Mouse (Mus musculus): Measurements from ENCODE around the gene Clcn5.

The Clcn5 gene

DNA sequence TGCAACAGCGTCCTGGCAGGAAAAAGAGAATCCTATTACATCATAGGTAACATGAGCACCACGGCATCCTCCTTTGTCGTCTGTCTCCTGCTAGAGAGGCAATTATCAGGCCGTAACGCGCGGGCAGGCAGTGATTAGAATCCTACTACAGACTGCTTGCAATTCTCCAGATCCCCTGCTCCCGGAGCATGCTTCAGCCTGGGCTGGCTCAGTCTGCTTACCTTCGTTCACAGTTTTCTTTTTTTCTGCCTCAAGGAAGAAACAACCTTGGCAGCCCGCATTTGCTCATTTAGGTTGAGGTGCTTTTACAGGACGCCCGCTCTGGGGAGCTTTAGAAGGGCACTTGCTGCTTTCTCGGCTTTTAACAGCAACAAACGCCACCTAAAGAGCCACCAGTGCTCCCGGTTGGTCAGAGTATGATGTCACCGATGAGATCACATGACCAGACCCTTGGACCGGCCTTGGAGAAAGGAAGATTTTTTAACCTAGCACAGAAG, 130.8 kb downstream of the Clcn5 start:
- DNase-seq, result peak in 1 of 2 experiments; percentile 3

DNA sequence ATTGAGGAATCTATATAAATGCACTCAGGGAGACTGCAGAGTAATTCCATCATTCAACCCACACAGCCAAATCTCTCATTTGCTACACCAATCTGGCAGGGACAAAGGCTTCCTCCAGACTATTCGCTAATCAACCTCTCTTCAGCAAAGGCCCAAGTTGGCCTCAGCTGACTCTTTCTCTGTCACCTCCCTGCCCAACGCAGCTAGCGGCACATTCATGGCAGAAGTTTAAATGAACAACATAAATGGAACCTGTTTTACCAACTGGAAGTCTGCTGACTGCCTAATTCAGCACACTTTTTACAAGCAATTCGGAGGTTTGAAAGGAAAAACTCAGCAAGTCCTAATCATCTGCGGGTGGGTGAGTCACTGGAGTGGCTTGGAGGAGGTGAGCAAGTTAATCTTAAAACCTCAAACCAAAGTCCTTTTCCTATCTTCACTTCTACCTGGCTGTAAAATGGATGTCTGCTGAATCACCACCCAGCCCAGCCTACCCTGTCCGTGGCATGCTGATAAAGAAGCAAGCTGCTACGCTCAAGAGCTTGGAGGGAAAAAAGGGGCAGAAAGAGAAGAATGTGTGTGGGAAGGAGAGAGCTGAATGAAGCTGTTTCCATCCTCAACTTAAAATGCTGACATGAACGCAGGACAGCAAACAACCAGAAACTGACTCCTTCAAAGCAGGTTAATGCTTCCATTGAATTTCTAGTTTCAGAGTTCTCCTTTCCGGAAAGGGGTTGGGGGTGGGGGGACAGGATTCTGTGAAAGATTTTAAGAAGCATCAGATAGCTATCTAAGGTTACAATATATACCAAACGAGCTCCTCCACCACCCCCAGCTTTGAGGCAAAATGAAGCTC, 131.5 kb downstream of the Clcn5 start:
- no peak for DNase-seq

DNA sequence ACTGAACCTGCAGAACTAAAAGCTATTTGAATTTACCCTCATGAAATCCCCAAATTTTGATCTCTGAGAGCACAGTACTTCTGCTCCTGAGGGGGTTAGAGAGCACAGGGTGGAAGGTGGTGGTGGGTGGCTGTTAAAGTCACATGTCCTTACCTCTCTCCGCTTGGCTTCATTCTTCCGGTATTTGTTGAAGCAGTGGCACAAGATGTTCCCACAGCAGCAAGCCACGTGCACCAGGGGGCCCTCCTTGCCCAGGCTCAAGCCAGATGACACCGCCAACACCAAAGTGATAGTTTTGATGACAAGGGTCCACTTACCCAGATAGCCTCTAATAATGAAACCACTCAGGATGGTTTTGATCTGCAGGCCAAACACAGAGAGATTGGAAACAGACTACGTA, 149.0 kb downstream of the Clcn5 start:
- no peak for DNase-seq

DNA sequence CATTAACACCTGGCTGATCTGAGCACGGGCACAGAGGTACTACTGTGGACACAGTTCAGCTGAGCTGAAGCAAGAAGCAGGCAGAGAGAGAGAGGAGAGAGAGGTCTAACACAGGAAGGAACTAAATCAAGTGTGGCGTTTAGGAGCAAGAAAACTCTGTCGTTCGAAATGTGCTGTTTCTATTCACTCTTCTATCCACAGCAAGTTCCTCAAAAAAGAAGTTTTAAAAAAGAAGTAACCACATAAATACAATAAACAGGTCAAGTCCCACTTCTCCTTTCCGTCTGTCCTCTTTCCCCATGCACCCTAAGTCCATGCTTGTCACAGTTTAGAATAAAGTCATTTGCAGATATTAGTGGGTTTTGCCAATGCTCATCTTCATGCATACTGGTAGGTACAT, 150.4 kb downstream of the Clcn5 start:
- DNase-seq, result peak in 1 of 2 experiments; percentile 4

DNA sequence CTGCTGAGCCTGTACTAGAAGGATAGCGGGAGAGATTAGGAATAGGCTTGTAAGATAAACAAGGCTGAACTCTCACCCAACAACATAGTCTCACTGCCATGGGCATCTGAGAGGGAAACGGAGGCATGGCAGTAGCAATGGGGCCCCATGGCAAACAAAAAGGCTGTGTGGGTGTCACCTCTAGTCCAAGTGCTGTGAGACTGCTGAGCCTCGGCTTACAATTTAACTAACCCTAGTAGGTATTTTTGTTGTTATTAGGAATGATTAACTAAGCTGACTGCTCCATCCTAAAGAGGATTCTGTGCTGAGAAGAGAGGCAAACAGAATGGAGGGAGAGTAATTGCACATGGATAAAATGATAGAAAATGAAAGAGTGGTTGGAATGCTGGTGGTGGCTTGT, 161.2 kb downstream of the Clcn5 start:
- no peak for DNase-seq

- DNase-seq, result no peak
These were observed 163.0 kb downstream of the Clcn5 start for GRCm38 (mm10) chrX:7156026-7156732.

DNA sequence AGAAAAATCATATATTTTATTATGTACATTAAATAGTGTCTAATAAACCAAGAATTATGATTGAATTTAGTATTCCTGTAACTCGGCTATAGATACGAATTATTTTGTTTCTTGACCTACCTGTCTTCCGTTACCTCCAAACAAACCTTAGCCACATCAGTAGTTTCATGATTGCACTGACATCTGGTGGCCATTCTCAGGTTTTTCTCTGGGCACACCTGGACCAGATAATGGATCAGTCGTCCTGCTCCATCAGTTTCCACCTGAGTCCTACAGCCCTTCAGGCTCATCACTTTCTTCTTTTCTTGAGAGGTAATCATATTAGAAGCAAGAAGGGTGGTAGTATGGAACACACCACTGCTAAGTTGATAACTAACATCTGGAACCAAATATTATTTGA, 169.0 kb downstream of the Clcn5 start:
- no peak for DNase-seq

- no peak for DNase-seq
These were observed 173.0 kb downstream of the Clcn5 start for GRCm38 (mm10) chrX:7146156-7146555.

- DNase-seq, result no peak
These were observed 197.4 kb downstream of the Clcn5 start for GRCm38 (mm10) chrX:7121618-7122280.

- no peak for DNase-seq
These were observed 204.3 kb downstream of the Clcn5 start for GRCm38 (mm10) chrX:7114885-7115284.
